Mouse (Mus musculus) ZHBTc4 (cell line): ENCODE results near the gene Itga7.
A peak's percentile ranks its signal among the peaks of the same experiment; 100 is the strongest.
"Not testable (repeated sequence)": the region's sequence is repeated elsewhere in the genome, so short reads cannot be mapped to it uniquely, and the experiment has no call there.

Experiments
- DNase-seq: peaks from one replicate; pipeline ENCODE4 v3.0.0-alpha.2; 2011; ENCODE audit warnings: low read depth, low spot score

Gene Itga7

GRCm38 (mm10) chr10:128980644-128981365, 47.2 kb downstream of the Itga7 start:
- DNase-seq, result peak; percentile 87

DNA sequence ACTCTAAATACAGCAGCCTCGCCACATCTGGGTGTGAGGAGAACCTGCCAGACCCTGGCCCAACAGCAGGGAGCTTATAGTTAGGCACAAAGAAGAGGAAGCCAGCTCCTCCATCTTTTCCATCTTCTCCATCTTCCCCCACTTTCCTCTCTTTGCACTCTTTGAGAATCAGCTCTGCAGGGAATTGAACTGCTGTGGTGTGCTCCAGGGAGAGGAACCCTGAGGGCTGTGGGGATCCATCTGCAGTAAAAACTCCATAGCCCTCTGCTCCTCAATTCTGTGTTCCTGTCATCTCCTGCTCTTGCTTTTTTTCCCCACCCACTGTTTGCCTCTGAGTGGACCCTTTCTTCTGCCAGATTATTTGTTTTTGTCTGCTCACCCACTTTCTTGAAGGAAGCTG, 55.5 kb downstream of the Itga7 start, which contains the start of gene Olfr9:
Gene Olfr9, plus strand, starts transcription at position 301 of the 400 bp plus-strand sequence.
- not testable (repeated sequence) for DNase-seq

GRCm38 (mm10) chr10:128990129-128990850, 56.7 kb downstream of the Itga7 start:
- DNase-seq, result not testable (repeated sequence)

DNA sequence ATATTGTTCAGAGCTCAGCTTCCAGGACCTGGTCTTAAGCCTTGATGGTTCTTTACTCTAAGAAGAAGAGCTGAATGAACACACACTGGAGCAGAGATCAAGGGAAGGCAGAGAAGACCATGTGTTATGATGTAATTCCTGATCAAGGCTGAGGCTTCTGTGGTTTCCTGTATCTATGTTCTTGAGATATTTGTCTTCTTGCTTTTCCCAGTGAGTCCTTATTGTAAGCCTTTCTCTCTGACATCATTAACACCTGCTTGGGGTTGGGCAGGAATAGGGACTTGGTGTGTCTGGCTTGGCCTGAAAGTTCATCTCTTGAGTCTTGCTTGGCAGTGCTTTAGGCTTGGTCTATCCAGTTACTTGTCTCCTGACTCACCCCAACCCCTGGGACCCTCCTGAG, 57.4 kb downstream of the Itga7 start:
- DNase-seq, result no peak

GRCm38 (mm10) chr10:128995796-128996195, 62.2 kb downstream of the Itga7 start:
- DNase-seq, result no peak

DNA sequence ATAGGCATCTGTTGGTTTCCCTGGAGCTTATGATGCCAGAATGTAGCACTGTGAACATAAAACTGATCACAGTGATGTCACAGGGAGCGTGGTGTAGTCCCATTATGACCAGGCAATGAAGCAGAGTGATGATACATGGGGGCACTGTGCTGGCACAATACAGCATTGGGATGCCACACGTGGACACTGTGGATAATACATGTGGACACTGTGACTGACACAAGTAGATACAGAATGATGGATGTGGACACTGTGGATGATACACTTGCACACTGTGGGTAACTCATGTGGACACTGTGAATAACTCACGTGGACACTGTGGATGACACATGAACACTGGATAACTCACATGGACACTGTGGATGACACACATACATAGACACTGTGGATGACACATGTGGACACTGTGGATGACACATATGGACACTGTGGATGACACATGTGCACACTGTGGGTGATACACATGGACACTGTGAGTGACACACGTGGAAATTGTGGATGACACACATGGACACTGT, 63.0 kb downstream of the Itga7 start:
- no peak for DNase-seq

DNA sequence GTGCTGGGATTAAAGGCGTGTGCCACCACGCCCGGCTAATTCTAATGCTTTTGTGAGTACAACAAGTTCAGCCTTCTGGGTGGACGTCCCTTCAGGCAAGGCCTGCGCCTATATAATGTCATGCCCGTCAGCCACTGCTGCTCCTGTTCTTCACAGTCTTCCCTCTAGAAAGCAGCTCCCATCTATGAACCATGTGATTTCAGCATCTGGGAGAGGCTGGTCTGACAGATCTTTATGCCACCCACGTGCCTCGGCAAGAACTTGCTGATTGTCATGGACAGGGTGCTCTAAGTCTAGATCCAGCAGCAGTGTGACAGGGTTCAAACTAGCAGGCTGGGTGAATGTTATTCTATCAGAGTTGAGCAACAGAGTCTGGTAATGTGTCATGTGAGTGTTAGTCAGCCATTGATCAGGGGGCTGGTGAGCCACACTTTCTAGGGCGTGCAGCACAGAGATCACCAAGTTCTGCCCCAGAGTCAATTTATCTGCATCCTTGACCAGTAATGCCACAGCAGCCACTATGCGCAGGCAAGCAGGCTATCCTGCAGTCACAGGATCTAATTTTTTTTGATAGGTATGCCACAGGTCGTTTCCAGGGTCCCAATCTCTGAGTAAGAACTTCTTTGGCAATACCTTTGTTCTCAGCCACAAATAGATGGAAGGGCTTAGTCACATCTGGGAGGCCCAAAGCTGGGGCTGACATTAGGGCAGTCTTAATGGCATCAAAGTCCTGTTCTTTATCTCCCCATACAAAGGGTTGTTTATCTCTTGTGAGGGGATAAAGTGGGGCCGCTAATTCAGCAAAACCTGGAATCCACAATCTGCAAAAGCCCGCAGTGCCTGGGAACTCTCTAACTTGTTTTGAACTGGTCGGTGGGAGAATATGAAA, 70.7 kb downstream of the Itga7 start:
- no peak for DNase-seq
